Mouse (Mus musculus) cerebellum, adult 11-12 months (tissue): ENCODE data around the gene Ap1b1.
"Not testable (repeated sequence)": the region's sequence is repeated elsewhere in the genome, so short reads cannot be mapped to it uniquely, and the experiment has no call there.

ENCODE experiments used
- DNase-seq: peaks from one replicate; pipeline ENCODE4 v3.0.0; 2022

Ap1b1 gene

DNA sequence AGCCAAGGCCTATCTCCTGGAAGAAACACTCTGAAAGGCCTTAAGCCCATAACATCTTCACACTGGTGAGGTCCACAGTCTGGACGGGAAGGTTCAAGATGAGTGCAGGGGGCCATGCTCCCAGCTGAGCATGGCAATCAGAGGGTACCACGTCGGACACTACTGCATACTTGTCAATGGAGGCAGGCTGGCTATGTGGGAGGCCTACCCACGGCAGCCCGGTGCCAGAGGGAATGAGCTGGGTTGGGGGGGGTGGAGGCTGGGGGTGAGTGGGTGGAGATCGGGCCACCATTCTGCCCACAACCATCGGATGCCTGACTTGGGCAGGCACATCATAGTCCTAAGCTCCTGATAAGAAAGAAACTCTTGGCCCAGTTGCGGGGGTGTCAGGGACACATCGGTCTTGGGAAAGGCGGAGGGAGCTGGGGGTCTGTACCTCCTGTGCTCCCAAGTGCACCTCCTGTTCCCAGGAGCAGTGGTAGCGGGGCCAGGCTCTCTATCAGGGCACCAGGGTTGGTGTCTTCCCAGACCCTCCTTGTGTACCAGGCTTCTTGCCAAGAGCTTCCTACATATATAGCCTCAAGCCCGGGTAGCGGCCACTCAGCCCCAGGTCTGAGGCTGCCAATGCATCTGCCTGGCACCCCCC lies 76.4 kb downstream of the Ap1b1 start:
- no peak for DNase-seq

GRCm38 (mm10) chr11:5063561-5064281 lies 77.1 kb downstream of the Ap1b1 start:
- DNase-seq, result no peak

DNA sequence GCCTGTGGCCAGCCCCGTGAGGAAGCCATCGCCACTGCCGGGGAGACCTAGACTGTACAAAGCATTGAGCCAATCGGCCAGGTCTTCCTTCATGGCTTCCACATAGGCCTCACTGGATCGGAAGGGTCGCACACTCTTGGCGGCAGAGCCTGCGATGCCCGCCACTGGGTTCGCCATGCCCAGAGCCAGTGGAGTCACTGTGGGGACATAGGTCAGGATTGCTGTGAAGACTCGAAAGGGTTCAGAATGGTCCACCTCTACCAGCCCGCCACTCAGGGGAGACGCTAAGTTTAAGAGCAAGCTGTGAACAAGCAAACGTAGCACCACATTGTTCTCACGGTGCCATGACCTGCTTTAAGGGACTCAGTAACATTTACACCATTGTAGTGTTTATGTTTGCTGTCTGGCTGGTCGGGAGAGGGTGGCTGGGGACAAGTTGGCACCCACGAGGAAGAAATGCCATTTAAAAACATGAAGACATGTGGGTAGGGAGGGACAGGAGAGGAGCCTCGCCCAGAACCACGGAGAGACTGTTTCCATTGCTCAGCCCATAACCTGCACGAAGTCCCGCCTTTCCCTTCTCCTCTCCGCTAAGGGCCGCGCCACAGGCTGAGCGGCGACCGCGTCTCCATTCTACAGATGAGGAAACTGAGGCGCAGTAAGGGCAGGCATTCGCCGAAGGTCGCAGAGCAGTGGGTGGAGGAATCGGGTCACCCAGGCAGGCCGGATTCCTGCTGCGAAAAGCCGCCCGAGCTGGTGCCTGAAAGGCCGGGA lies 77.8 kb downstream of the Ap1b1 start:
- DNase-seq, result no peak

GRCm38 (mm10) chr11:5065056-5065821 lies 78.6 kb downstream of the Ap1b1 start, which contains the start of gene Gas2l1:
Gene Gas2l1, minus strand, starts transcription at chr11:5065327.
- peak; percentile 85 for DNase-seq

DNA sequence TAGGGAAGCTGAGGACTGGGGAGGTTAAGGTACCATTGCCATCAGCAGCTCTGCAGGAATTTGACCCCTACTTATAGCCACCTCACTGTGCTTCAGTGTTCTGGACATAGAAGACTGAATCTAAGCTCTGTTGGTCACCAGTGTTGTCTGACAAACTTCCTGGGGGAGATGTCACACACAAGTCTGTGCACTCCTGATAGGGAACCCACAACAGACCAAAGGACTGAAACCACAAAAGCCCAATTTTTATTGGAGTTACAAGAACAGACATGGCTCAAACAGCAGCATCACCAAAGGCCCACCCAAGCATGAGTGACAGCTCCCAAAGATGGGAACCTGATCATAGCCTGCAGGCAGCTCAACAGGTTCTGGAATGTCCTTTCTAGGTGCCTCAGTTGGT lies 80.4 kb downstream of the Ap1b1 start:
- DNase-seq, result no peak

- no peak for DNase-seq
Measured at GRCm38 (mm10) chr11:5068126-5068971, 81.7 kb downstream of the Ap1b1 start.

DNA sequence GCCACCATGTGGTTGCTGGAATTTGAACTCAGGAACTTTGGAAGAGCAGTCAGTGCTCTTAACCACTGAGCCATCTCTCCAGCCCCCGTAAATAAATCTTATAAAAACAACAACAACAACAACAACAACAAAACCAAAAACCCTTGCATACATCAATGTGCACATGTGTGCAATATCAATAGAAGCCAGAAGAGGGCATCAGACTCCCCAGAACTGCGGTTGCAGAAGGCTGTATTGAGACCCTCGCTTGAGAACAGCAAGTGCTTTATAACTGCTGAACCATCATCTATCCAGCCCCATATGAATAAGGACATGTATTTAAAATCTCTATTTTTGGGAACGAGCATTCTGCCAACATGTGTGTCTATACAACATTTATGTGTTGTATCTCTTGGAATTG lies 88.3 kb downstream of the Ap1b1 start:
- no peak for DNase-seq

- no peak for DNase-seq
Measured at GRCm38 (mm10) chr11:5075760-5076159, 89.1 kb downstream of the Ap1b1 start.

DNA sequence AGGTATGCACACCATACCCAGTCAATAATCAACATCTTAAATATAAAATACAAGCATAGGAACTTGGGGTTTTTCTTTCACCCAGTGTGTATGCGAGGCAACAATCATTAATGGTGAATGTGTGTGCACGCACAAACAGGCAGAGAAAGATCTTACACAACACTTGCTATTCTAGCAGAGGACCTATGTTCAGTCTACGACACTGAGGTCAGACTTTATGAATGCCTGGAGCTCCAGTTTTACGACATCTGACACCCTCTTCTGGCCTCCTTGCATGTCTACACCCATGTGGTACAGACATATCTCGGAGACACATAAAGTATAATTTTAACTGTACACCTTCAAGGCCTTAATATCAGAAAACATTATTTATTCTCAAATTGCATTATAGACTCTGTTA lies 90.2 kb downstream of the Ap1b1 start:
- DNase-seq, result not testable (repeated sequence)

DNA sequence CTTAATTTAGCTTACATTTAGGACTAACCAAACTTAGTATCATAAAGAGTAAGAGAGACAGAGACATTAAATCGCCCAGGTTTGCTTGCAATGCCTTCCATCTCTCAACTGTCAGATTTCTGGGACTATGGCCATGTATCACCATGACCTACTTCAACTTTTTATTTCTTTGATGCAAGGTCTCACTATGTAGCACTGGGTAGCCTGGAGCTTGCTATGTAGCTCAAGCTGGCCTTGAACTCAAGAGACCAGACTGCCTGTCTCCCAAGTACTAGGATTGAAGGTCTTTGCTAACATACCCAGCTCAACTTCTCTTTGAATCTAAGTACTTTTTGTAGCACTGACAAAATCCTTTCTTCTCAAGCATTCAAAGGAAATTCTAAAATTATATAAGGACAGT lies 102.5 kb downstream of the Ap1b1 start:
- no peak for DNase-seq

- no peak for DNase-seq
Measured at GRCm38 (mm10) chr11:5091706-5092105, 105.1 kb downstream of the Ap1b1 start.
